Mouse (Mus musculus) embryonic facial prominence, embryonic 15.5 days (tissue): ENCODE results near the gene Mvd. TPM values are rescaled to one million over a fixed set of nuclear protein-coding genes. Genes with fewer than 3 reads are reported as not detected.

Experiments
- ATAC-seq: fragments of 200-750 bp; cut with Nextera tagmentation; 2 replicates; pipeline ENCODE4 v1.8.0; 2017; ENCODE audit warnings: low read depth, moderate TSS enrichment; ENCODE audit not compliant: insufficient number of reproducible peaks, low FRiP score, low TSS enrichment
- H3K27ac ChIP-seq: fragments of 300-500 bp; sonication (generic); replicated peaks from 2 replicates; pipeline ENCODE4 v1.5.1; 2015; ENCODE audit warnings: mild to moderate bottlenecking, inconsistent platforms
- H3K27me3 ChIP-seq: fragments of 300-500 bp; sonication (generic); 2 replicates; pipeline ENCODE4 v1.6.1; 2015; ENCODE audit warnings: inconsistent platforms
- H3K36me3 ChIP-seq: fragments of 300-500 bp; sonication (generic); 2 replicates; pipeline ENCODE4 v1.6.1; 2015; ENCODE audit warnings: mild to moderate bottlenecking, inconsistent platforms
- H3K4me1 ChIP-seq: fragments of 300-500 bp; sonication (generic); 2 replicates; pipeline ENCODE4 v1.6.1; 2015; ENCODE audit warnings: inconsistent platforms
- H3K4me2 ChIP-seq: fragments of 300-500 bp; sonication (generic); replicated peaks from 2 replicates; pipeline ENCODE4 v1.6.1; 2015; ENCODE audit warnings: mild to moderate bottlenecking, inconsistent platforms
- H3K4me3 ChIP-seq: fragments of 300-500 bp; sonication (generic); replicated peaks from 2 replicates; pipeline ENCODE4 v1.5.1; 2015; ENCODE audit warnings: mild to moderate bottlenecking, inconsistent platforms
- H3K9ac ChIP-seq: fragments of 300-500 bp; sonication (generic); 2 replicates; pipeline ENCODE4 v1.6.1; 2015; ENCODE audit warnings: inconsistent platforms
- H3K9me3 ChIP-seq: fragments of 300-500 bp; sonication (generic); replicated peaks from 2 replicates; pipeline ENCODE4 v1.6.1; 2016; ENCODE audit warnings: inconsistent platforms
- WGBS: fragments of 180-500 bp; shearing (Covaris S2); methylation state at CpG from one replicate; pipeline ENCODE4 v1.1.7; 2015; 5-methylcytosine and 5-hydroxymethylcytosine counted together
- polyA plus RNA-seq: library from polyadenylated mRNA; unstranded; fragments of >200 nt; fragmentation: Nextera tagmentation; extraction: Ambion mirVana; gene quantifications from 2 replicates; pipeline ENCODE4 v1.2.1, GENCODE M21; 2015

Gene Mvd
- polyA plus RNA-seq, 1 experiment from 2014 or later = 33.8 TPM

GRCm38 (mm10) chr8:122435375-122435774 is 7.8 kb downstream of the Mvd start:
- Histone ChIP-seq H3K4me3 (no peak overlapping the region), H3K36me3 (peaks cover 51% of the 10 kb centered on the region), H3K9ac (no peak overlapping the region), H3K4me1 (peaks cover 17% of the 10 kb centered on the region), H3K27ac (no peak overlapping the region), H3K27me3 (no peaks in the 10 kb centered on the region), H3K9me3 (no peaks in the 10 kb centered on the region), H3K4me2 (no peak overlapping the region)
- no peak for ATAC-seq
- 89% methylated on average over 6 of the region's 6 CpGs for WGBS

GRCm38 (mm10) chr8:122433269-122433905 is 9.8 kb downstream of the Mvd start:
- H3K27ac ChIP-seq = 0 out of 2 replicates have a peak overlapping the region, but pooled peaks have one; percentile 51
- 0 out of 2 replicates have a peak overlapping the region, but pooled peaks have one; percentile 92 for H3K4me2 ChIP-seq
- 67% methylated on average over 11 of the region's 11 CpGs for WGBS
- H3K27me3 ChIP-seq = no peaks in the 10 kb centered on the region
- no peak overlapping the region for H3K9ac ChIP-seq
- H3K36me3 ChIP-seq = peaks cover 37% of the 10 kb centered on the region
- H3K4me1 ChIP-seq = peaks cover 17% of the 10 kb centered on the region
- no peaks in the 10 kb centered on the region for H3K9me3 ChIP-seq
- H3K4me3 ChIP-seq = peak overlapping the region; percentile 63; the same call in 1 of the 2 replicates
- no peak for ATAC-seq

GRCm38 (mm10) chr8:122432443-122433268 is 10.6 kb downstream of the Mvd start, which contains the start of gene Cyba:
Cyba (minus strand) TSS chr8:122432930.
- no peaks in the 10 kb centered on the region for H3K27me3 ChIP-seq
- H3K4me2 ChIP-seq = peak within 1 kb of the TSS; percentile 92
- 4% methylated on average over 45 of the region's 45 CpGs for WGBS
- peak within 1 kb of the TSS; percentile 63 for H3K4me3 ChIP-seq
- peak; percentile 82 for ATAC-seq
- H3K36me3 ChIP-seq = peaks cover 33% of the 10 kb centered on the region
- no peaks in the 10 kb centered on the region for H3K9me3 ChIP-seq
- peaks cover 17% of the 10 kb centered on the region for H3K4me1 ChIP-seq
- H3K27ac ChIP-seq = peak within 1 kb of the TSS; percentile 51
- H3K9ac ChIP-seq = peak within 1 kb of the TSS; percentile 58

GRCm38 (mm10) chr8:122431694-122432442 is 11.4 kb downstream of the Mvd start:
- H3K9ac ChIP-seq = peak overlapping the region; percentile 58
- no peaks in the 10 kb centered on the region for H3K27me3 ChIP-seq
- H3K36me3 ChIP-seq = peaks cover 26% of the 10 kb centered on the region
- H3K4me3 ChIP-seq = peak overlapping the region; percentile 63
- peak overlapping the region; percentile 92 for H3K4me2 ChIP-seq
- ATAC-seq = no peak
- H3K9me3 ChIP-seq = no peaks in the 10 kb centered on the region
- H3K4me1 ChIP-seq = peaks cover 17% of the 10 kb centered on the region
- H3K27ac ChIP-seq = peak overlapping the region; percentile 51
- 36% methylated on average over 18 of the region's 18 CpGs for WGBS

GRCm38 (mm10) chr8:122430646-122431045 is 12.6 kb downstream of the Mvd start:
- Histone ChIP-seq H3K4me3 (no peak overlapping the region), H3K9ac (no peak overlapping the region), H3K4me1 (peaks cover 17% of the 10 kb centered on the region), H3K9me3 (no peaks in the 10 kb centered on the region), H3K4me2 (no peak overlapping the region), H3K27me3 (no peaks in the 10 kb centered on the region), H3K36me3 (peaks cover 20% of the 10 kb centered on the region), H3K27ac (no peak overlapping the region)
- no peak for ATAC-seq
- 85% methylated on average over 3 of the region's 3 CpGs for whole genome bisulfite sequencing

GRCm38 (mm10) chr8:122430058-122430636 is 13.1 kb downstream of the Mvd start:
- Histone ChIP-seq H3K4me1 (peaks cover 17% of the 10 kb centered on the region), H3K9me3 (no peaks in the 10 kb centered on the region), H3K4me3 (no peak overlapping the region), H3K27me3 (no peaks in the 10 kb centered on the region), H3K9ac (no peak overlapping the region), H3K4me2 (no peak overlapping the region), H3K36me3 (peaks cover 15% of the 10 kb centered on the region), H3K27ac (no peak overlapping the region)
- no peak for ATAC-seq
- WGBS = 80% methylated on average over 10 of the region's 10 CpGs

GRCm38 (mm10) chr8:122428163-122428562 is 15.1 kb downstream of the Mvd start:
- 81% methylated on average over 9 of the region's 9 CpGs for WGBS
- H3K9me3 ChIP-seq = no peaks in the 10 kb centered on the region
- no peak for ATAC-seq
- H3K9ac ChIP-seq = no peak overlapping the region
- H3K4me3 ChIP-seq = no peak overlapping the region
- no peaks in the 10 kb centered on the region for H3K27me3 ChIP-seq
- H3K27ac ChIP-seq = no peak overlapping the region
- H3K4me1 ChIP-seq = peaks cover 17% of the 10 kb centered on the region
- H3K36me3 ChIP-seq = peaks cover 6% of the 10 kb centered on the region; the same call in 1 of the 2 replicates
- H3K4me2 ChIP-seq = no peak overlapping the region

- WGBS = 91% methylated on average over 7 of the region's 7 CpGs
- Histone ChIP-seq H3K36me3 (peaks cover 6% of the 10 kb centered on the region; the same call in 1 of the 2 replicates), H3K9me3 (no peaks in the 10 kb centered on the region), H3K27ac (no peak overlapping the region), H3K4me3 (no peak overlapping the region), H3K9ac (no peak overlapping the region), H3K4me2 (no peak overlapping the region), H3K4me1 (peaks cover 12% of the 10 kb centered on the region), H3K27me3 (no peaks in the 10 kb centered on the region)
- ATAC-seq = no peak
Observed at GRCm38 (mm10) chr8:122427607-122428006, 15.6 kb downstream of the Mvd start.

GRCm38 (mm10) chr8:122426145-122426544 is 17.1 kb downstream of the Mvd start:
- Histone ChIP-seq H3K36me3 (peaks cover 6% of the 10 kb centered on the region; the same call in 1 of the 2 replicates), H3K9ac (no peak overlapping the region), H3K4me3 (no peak overlapping the region), H3K4me1 (peaks cover 2% of the 10 kb centered on the region; the same call in 1 of the 2 replicates), H3K27ac (no peak overlapping the region), H3K27me3 (no peaks in the 10 kb centered on the region), H3K4me2 (no peak overlapping the region), H3K9me3 (no peaks in the 10 kb centered on the region)
- WGBS = 74% methylated on average over 9 of the region's 9 CpGs
- ATAC-seq = no peak

GRCm38 (mm10) chr8:122423659-122424058 is 19.6 kb downstream of the Mvd start:
- no peaks in the 10 kb centered on the region for H3K27me3 ChIP-seq
- no peaks in the 10 kb centered on the region for H3K9me3 ChIP-seq
- H3K4me2 ChIP-seq = no peak overlapping the region
- peaks cover 12% of the 10 kb centered on the region for H3K36me3 ChIP-seq
- H3K27ac ChIP-seq = no peak overlapping the region
- WGBS = 43% methylated on average over 5 of the region's 5 CpGs
- no peak overlapping the region for H3K9ac ChIP-seq
- ATAC-seq = no peak
- no peaks in the 10 kb centered on the region; the same call in 1 of the 2 replicates for H3K4me1 ChIP-seq
- H3K4me3 ChIP-seq = no peak overlapping the region
